In genomic region chr17:66352219-66352618, GRCm38 (mm10) we compare ENCODE assay signal across 12 mouse cellular contexts.
A peak's percentile ranks its signal among the peaks of the same experiment; 100 is the strongest.
DNase-seq lines count a peak whose midpoint lies in the region; ATAC-seq and TF ChIP-seq lines count a peak whose summit lies in the region.
"Had no signal": no experiment of that assay in that cellular context is flagged by ENCODE, and none has a peak within 500 bp of the region (broad histone marks: within the 10 kb centered on the region; RNA-seq: fewer than 3 reads in every experiment).

No protein-coding gene starts in this region.

- H3K9me3 ChIP-seq in embryonic facial prominence, embryonic 14.5 days (ENCODE audit: control insufficient read depth, low read length): no peaks in the 10 kb centered on the region
- H3K9me3 ChIP-seq in embryonic facial prominence, embryonic 10.5 days: no peaks in the 10 kb centered on the region
- H3K9me3 ChIP-seq in liver, embryonic 12.5 days (replicated peaks): no peaks in the 10 kb centered on the region
- H3K9me3 ChIP-seq: forebrain, embryonic 10.5 days had no signal

- H3K4me3 ChIP-seq in embryonic facial prominence, embryonic 14.5 days (ENCODE audit: low read depth, low read length): no peak overlapping the region
- no peak overlapping the region for H3K4me3 ChIP-seq in embryonic facial prominence, embryonic 10.5 days
- H3K4me3 ChIP-seq in liver, adult 2 months (ENCODE audit: insufficient read depth, low read depth, low read length): no peak overlapping the region
- no peak overlapping the region for H3K4me3 ChIP-seq in liver, embryonic 12.5 days
- H3K4me3 ChIP-seq: forebrain, embryonic 10.5 days had no signal

- no peaks in the 10 kb centered on the region for H3K27me3 ChIP-seq in embryonic facial prominence, embryonic 14.5 days (replicated peaks; ENCODE audit: control insufficient read depth, insufficient read depth, low read length)
- H3K27me3 ChIP-seq in embryonic facial prominence, embryonic 10.5 days (replicated peaks; ENCODE audit: low read depth, poor library complexity, severe bottlenecking): no peaks in the 10 kb centered on the region
- 0 out of 2 replicates have a peak, but pooled peaks cover 7% of the 10 kb centered on the region for H3K27me3 ChIP-seq in liver, adult 2 months (ENCODE audit: control insufficient read depth, insufficient read depth, low read length)
- peaks cover 9% of the 10 kb centered on the region; the same call in 1 of the 2 replicates for H3K27me3 ChIP-seq in liver, embryonic 12.5 days (replicated peaks)

- no peak overlapping the region for H3K4me2 ChIP-seq in embryonic facial prominence, embryonic 14.5 days (ENCODE audit: low read depth, low read length)
- H3K4me2 ChIP-seq in liver, embryonic 12.5 days: no peak overlapping the region

- TF ChIP-seq POLR2A in liver, adult 2 months (IDR thresholded peaks at IDR 0.05; ENCODE audit: extremely low read depth, insufficient read depth, low read length): no peak

- H3K36me3 ChIP-seq in embryonic facial prominence, embryonic 14.5 days (ENCODE audit: control insufficient read depth, insufficient read depth, low read length): 0 out of 2 replicates have a peak, but pooled peaks cover 3% of the 10 kb centered on the region
- H3K36me3 ChIP-seq in embryonic facial prominence, embryonic 10.5 days (replicated peaks): peaks cover 61% of the 10 kb centered on the region
- H3K36me3 ChIP-seq in liver, adult 2 months (ENCODE audit: control insufficient read depth, insufficient read depth, low read length): no peaks in the 10 kb centered on the region
- H3K36me3 ChIP-seq in liver, embryonic 12.5 days: no peaks in the 10 kb centered on the region

- 0 out of 2 replicates have a peak, but pooled peaks cover 14% of the 10 kb centered on the region for H3K4me1 ChIP-seq in embryonic facial prominence, embryonic 14.5 days (ENCODE audit: control insufficient read depth, insufficient read depth, low read length)
- H3K4me1 ChIP-seq in embryonic facial prominence, embryonic 10.5 days: peaks cover 32% of the 10 kb centered on the region
- H3K4me1 ChIP-seq in liver, adult 2 months (ENCODE audit: control insufficient read depth, insufficient read depth, low read length): peaks cover 5% of the 10 kb centered on the region
- peaks cover 11% of the 10 kb centered on the region; the same call in 1 of the 2 replicates for H3K4me1 ChIP-seq in liver, embryonic 12.5 days

- H3K79me2 ChIP-seq in liver, adult 2 months (ENCODE audit: control insufficient read depth, insufficient read depth, low read length): no peaks in the 10 kb centered on the region

- no peak overlapping the region for H3K9ac ChIP-seq in embryonic facial prominence, embryonic 14.5 days (ENCODE audit: low read depth, low read length)
- H3K9ac ChIP-seq in liver, adult 2 months (ENCODE audit: low read depth, low read length): no peak overlapping the region
- no peak overlapping the region for H3K9ac ChIP-seq in liver, embryonic 12.5 days

- no peak overlapping the region for H3K27ac ChIP-seq in embryonic facial prominence, embryonic 14.5 days (replicated peaks; ENCODE audit: low read depth, low read length)
- no peak overlapping the region for H3K27ac ChIP-seq in embryonic facial prominence, embryonic 10.5 days (replicated peaks)
- no peak overlapping the region for H3K27ac ChIP-seq in liver, adult 2 months (replicated peaks; ENCODE audit: insufficient read depth, low read depth, low read length)
- no peak overlapping the region for H3K27ac ChIP-seq in liver, embryonic 12.5 days
- H3K27ac ChIP-seq: forebrain, embryonic 10.5 days had no signal

- TF ChIP-seq CTCF in liver, adult 2 months (IDR thresholded peaks at IDR 0.05; ENCODE audit: low read depth, low read length): no peak

- intact Hi-C loops in heart, postnatal 25 days (cut with DNase I): loop anchor here (5.0 kb wide), 1 partner anchor 95 kb away; the partner anchor contains the start of gene Mtcl1

- 69% methylated on average over 6 of the region's 6 CpGs for WGBS in embryonic facial prominence, embryonic 14.5 days
- WGBS in embryonic facial prominence, embryonic 10.5 days: 91% methylated on average over 6 of the region's 6 CpGs
- 16% methylated on average over 6 of the region's 6 CpGs for WGBS in liver, adult 2 months
- WGBS in liver, embryonic 12.5 days (ENCODE audit: insufficient replicate concordance): 60% methylated on average over 6 of the region's 6 CpGs

- ATAC-seq in embryonic facial prominence, embryonic 14.5 days (ENCODE audit: low read depth): no peak
- ATAC-seq in liver, embryonic 12.5 days: no peak

- DNase-seq in embryonic facial prominence, embryonic 14.5 days (ENCODE audit: low spot score): peak; percentile 39
- DNase-seq in embryonic facial prominence, embryonic 10.5 days (ENCODE audit: low spot score): no peak
- DNase-seq in liver, adult 2 months (ENCODE audit: extremely low read depth, low read depth, low spot score): peak; percentile 84
- DNase-seq in heart, postnatal 25 days (ENCODE audit: low spot score): peak; percentile 42
- peak; percentile 62 to 76 for DNase-seq in lung, postnatal 4 days
- no peak for DNase-seq in thymus, postnatal 4 days
- no peak for DNase-seq in MN1 (ENCODE audit: low spot score)
- DNase-seq: B cell, adult 2 months; cerebellum, adult 18-20 months; kidney, postnatal 36 days had no signal

Comparison
In these comparisons a context has a peak if more than half of its experiments do, and no peak if none do; other contexts are left out.
1. DNase-seq: peak in embryonic facial prominence, embryonic 14.5 days (single experiment), liver, adult 2 months (single experiment), heart, postnatal 25 days (single experiment) and lung, postnatal 4 days (2 of 2); none in embryonic facial prominence, embryonic 10.5 days (single experiment), thymus, postnatal 4 days (single experiment) and MN1 (single experiment).